Mouse (Mus musculus) c-Kit-negative CD71-positive TER-119-positive erythroid progenitor cells, embryonic 14.5 days (primary cell): ENCODE results near the gene Knop1.

ENCODE experiments used
- DNase-seq: peaks from one replicate; pipeline ENCODE4 v3.0.0-alpha.2; 2013; ENCODE audit warnings: low read depth, low spot score

The Knop1 gene

GRCm38 (mm10) chr7:118798105-118798570 is 57.9 kb downstream of the Knop1 start:
- DNase-seq, result no peak

- DNase-seq, result no peak
Measured at GRCm38 (mm10) chr7:118797600-118797999, 58.5 kb downstream of the Knop1 start.

GRCm38 (mm10) chr7:118796838-118797237 is 59.2 kb downstream of the Knop1 start:
- no peak for DNase-seq

GRCm38 (mm10) chr7:118795779-118796178 is 60.3 kb downstream of the Knop1 start:
- no peak for DNase-seq

GRCm38 (mm10) chr7:118793899-118794298 is 62.2 kb downstream of the Knop1 start:
- DNase-seq, result no peak
